Mouse (Mus musculus) brain, embryonic 14.5 days (tissue): ENCODE measurements around the gene Nrgn.

Source experiments
- CTCF ChIP-seq: fragments of 200-500 bp; IDR thresholded peaks from 2 replicates; pipeline ENCODE4 v1.5.1; 2012; ENCODE audit warnings: inconsistent platforms, mild to moderate bottlenecking, moderate library complexity, borderline replicate concordance; ENCODE audit not compliant: insufficient read depth, insufficient read length; ENCODE audit errors: extremely low read depth
- POLR2A ChIP-seq: fragments of 200-500 bp; IDR thresholded peaks from 2 replicates; pipeline ENCODE4 v1.6.1; 2012; ENCODE audit warnings: mild to moderate bottlenecking, inconsistent platforms, borderline replicate concordance; ENCODE audit not compliant: poor library complexity, insufficient read depth, insufficient read length, severe bottlenecking; ENCODE audit errors: extremely low read depth

DNA sequence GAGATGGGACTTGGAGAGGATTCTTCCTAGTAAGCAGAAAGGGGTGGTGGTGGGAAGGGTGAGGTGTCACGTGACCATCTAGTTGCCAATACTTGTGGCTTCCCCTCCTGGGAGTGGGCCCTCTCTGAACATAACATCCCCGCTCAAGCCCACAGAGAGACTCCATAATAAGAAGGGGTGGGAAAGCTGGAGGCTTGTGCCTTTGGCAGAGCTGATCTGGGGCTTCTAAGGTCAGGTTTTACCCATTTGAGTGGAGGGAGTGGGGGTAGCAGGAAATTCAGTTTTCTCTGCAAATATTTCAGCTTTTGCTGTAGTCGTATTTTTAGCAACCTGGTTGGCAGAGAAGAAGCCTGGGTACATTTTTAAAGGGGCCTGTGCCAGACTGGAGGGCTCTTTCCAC lies 3.7 kb upstream of the Nrgn start:
- TF ChIP-seq CTCF (no peak), POLR2A (no peak)
